Mouse (Mus musculus) heart, postnatal 10 days (tissue): Measurements from ENCODE around the gene Vmn2r50. TPM values are rescaled to one million over a fixed set of nuclear protein-coding genes. Genes with fewer than 3 reads are reported as not detected.
"Not testable (repeated sequence)": the region's sequence is repeated elsewhere in the genome, so short reads cannot be mapped to it uniquely, and the experiment has no call there.

ENCODE experiments used
- DNase-seq, 2 experiments: peaks; one replicate each; pipeline ENCODE4 v3.0.0; 2021
- intact Hi-C: fragments of 180-260 bp; cut with DNase I; formaldehyde crosslinking; loops from one replicate; pipeline ENCODE4 v1.15.1; 2025
- total RNA-seq, 2 experiments: library from RNA; stranded (reverse); gene quantifications; 2 replicates each; pipeline ENCODE4 v1.2.3; 2021

Gene Vmn2r50
- not detected for total RNA-seq

DNA sequence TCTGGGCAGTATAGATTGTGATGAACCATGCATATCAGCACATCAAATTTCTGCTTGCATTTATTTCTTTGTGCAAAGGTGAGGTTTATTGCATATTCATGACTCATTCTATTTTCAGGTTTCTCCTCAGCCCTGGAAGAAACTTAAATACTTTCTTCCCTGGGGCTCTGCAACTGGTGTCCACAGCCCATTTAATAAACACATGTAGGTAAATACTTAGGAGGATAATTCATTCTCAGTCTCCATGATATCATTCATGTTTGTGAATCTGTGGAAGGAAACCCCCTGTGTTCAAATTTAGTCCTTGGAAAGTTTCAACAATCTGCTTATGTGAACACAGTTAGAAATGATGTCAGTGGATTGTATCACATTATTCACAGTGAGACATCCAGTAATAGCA, at the start of gene Vmn2r50:
Vmn2r50 (minus strand) TSS at position 101 of the 400 bp plus-strand sequence.
- DNase-seq, intact Hi-C loops: not testable (repeated sequence)

DNA sequence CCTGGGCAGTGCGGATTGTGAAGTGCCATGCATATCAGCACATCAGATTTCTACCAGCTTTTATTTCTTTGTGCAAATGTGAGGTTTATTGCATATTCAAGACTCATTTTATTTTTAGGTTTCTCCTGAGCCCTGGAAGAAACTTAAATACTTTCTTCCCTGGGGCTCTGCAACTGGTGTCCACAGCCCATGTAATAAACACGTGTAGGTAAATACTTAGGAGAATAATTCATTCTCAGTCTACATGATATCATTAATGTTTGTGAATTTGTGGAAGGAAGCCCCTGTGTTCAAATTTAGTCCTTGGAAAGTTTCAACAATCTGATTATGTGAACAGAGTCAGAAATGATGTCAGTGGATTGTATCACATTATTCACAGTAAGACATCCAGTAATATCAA, 60.9 kb downstream of the Vmn2r50 start, which contains the start of gene Vmn2r49:
Vmn2r49 (minus strand) TSS at position 101 of the 400 bp plus-strand sequence.
- DNase-seq, intact Hi-C loops: not testable (repeated sequence)

Other genes starting within 250 kb of the Vmn2r50 start
- not detected for gene Vmn2r47, start 212.0 kb downstream of the Vmn2r50 start, total RNA-seq
- not detected for gene Vmn2r48, start 99.7 kb downstream of the Vmn2r50 start, total RNA-seq
- not detected for gene Vmn2r49, start 61.0 kb downstream of the Vmn2r50 start, total RNA-seq
- gene Vmn2r51, start 52.4 kb upstream of the Vmn2r50 start, total RNA-seq = not detected
- not detected for gene Vmn2r52, start 123.3 kb upstream of the Vmn2r50 start, total RNA-seq
- gene Vmn1r66, start 224.7 kb upstream of the Vmn2r50 start, total RNA-seq = not detected